Mouse (Mus musculus) cortical plate, adult 2 months (tissue): Measurements from ENCODE around the gene Ttll9.

Experiments
- CTCF ChIP-seq: fragments of 200-500 bp; IDR thresholded peaks from 2 replicates; pipeline ENCODE4 v1.5.1; 2011; ENCODE audit warnings: mild to moderate bottlenecking, control low read depth, low read length; ENCODE audit not compliant: insufficient read depth; ENCODE audit errors: extremely low read depth
- POLR2A ChIP-seq: fragments of 200-500 bp; IDR thresholded peaks from 2 replicates; pipeline ENCODE4 v1.6.1; 2011; ENCODE audit warnings: mild to moderate bottlenecking, low read length, control low read depth; ENCODE audit not compliant: insufficient read depth; ENCODE audit errors: extremely low read depth

DNA sequence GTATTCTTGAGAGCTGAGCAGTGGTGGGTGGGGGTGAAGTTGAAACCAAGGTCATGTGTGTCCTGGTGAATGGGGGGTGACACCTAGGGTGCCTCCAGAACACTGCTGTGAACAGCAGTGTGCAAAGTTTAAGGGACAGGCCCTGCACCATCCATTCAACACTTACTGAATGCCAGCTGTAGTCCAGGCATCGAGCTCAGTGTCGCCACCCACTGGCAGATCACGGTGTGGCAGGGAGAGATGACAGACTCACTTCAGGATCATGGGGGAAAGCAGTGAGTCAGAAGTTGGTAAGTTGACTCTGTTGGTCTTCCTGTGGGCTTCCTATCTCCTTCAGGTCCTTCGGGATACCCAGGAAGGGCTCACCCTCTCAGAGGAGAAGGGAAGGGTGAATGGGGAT lies 22.4 kb upstream of the Ttll9 start:
- TF ChIP-seq CTCF (peak; percentile 73), POLR2A (no peak)
